Mouse (Mus musculus) CH12.LX (cell line): ENCODE data around the gene Aoc3. TPM values are rescaled to one million over a fixed set of nuclear protein-coding genes. Genes with fewer than 3 reads are reported as not detected.
A peak's percentile ranks its signal among the peaks of the same experiment; 100 is the strongest.

Experiments used
- DNase-seq: peaks from one replicate; pipeline ENCODE4 v3.0.0-alpha.2; 2013; ENCODE audit errors: extremely low read depth
- H3K27ac ChIP-seq: 2 replicates; pipeline ENCODE4 v1.5.1; 2012; ENCODE audit warnings: low read depth, mild to moderate bottlenecking, control low read depth, moderate library complexity; ENCODE audit not compliant: insufficient read depth
- H3K27me3 ChIP-seq: replicated peaks from 2 replicates; pipeline ENCODE3; 2012; ENCODE audit warnings: inconsistent platforms
- H3K36me3 ChIP-seq, 2 experiments: replicated peaks in 1 of 2; 2 replicates each; pipeline versions ENCODE3 to v1.6.1; 2012; ENCODE audit warnings: inconsistent platforms in 1 of 2, low read length in 1 of 2, mild to moderate bottlenecking in 1 of 2, mixed read lengths in 1 of 2, moderate library complexity in 1 of 2; ENCODE audit not compliant: control insufficient read depth in 1 of 2, insufficient read depth in 1 of 2
- H3K4me1 ChIP-seq, 2 experiments: 2 replicates each; pipeline ENCODE4 v1.6.1; 2012; ENCODE audit warnings: inconsistent platforms in 1 of 2, moderate library complexity in 1 of 2; ENCODE audit not compliant: insufficient read depth in 2 of 2, control insufficient read depth in 1 of 2
- H3K4me2 ChIP-seq: 2 replicates; pipeline ENCODE4 v1.6.1; 2012; ENCODE audit warnings: low read depth, mild to moderate bottlenecking, control low read depth; ENCODE audit not compliant: poor library complexity, insufficient read depth, severe bottlenecking
- H3K4me3 ChIP-seq, 3 experiments: fragments of 150-350 bp in 1 of 3; sonication (generic) in 1 of 3; replicated peaks in 1 of 3; 2 replicates each; pipeline versions ENCODE3 to v1.5.1; 2011 to 2012; ENCODE audit warnings: low read depth in 2 of 3, low read length in 2 of 3, mild to moderate bottlenecking in 2 of 3, moderate library complexity in 2 of 3, control low read depth in 1 of 3, improper control_type of control experiment in 1 of 3, inconsistent platforms in 1 of 3, mixed read lengths in 1 of 3; ENCODE audit not compliant: poor library complexity in 1 of 3
- H3K79me2 ChIP-seq: replicated peaks from 2 replicates; pipeline ENCODE4 v1.6.1; 2012; ENCODE audit warnings: mild to moderate bottlenecking, moderate library complexity; ENCODE audit not compliant: control insufficient read depth, poor library complexity, insufficient read depth, severe bottlenecking; ENCODE audit errors: extremely low read depth
- H3K9ac ChIP-seq: 2 replicates; pipeline ENCODE4 v1.6.1; 2012; ENCODE audit warnings: low read depth, mild to moderate bottlenecking, control low read depth, moderate library complexity; ENCODE audit not compliant: insufficient read depth
- H3K9me3 ChIP-seq: replicated peaks from 2 replicates; pipeline ENCODE3; 2012; ENCODE audit warnings: low read length, inconsistent platforms, mixed read lengths
- CHD1 ChIP-seq: IDR thresholded peaks from 2 replicates; pipeline ENCODE4 v1.6.1; 2012; ENCODE audit warnings: low read depth, low read length, improper control_type of control experiment, inconsistent platforms
- CHD2 ChIP-seq: IDR thresholded peaks from 2 replicates; pipeline ENCODE4 v1.6.1; 2011; ENCODE audit warnings: low read length, improper control_type of control experiment
- CTCF ChIP-seq, 2 experiments: IDR thresholded peaks in 1 of 2; conservative IDR thresholded peaks in 1 of 2; 2 replicates each; pipeline ENCODE4 v1.5.1; 2011 to 2012; ENCODE audit warnings: low read depth in 2 of 2, low read length in 2 of 2, improper control_type of control experiment in 1 of 2, inconsistent platforms in 1 of 2, mild to moderate bottlenecking in 1 of 2, moderate library complexity in 1 of 2
- HCFC1 ChIP-seq: IDR thresholded peaks from 2 replicates; pipeline ENCODE4 v1.6.1; 2012; ENCODE audit warnings: low read depth, mild to moderate bottlenecking, inconsistent platforms, low read length, improper control_type of control experiment
- JUN ChIP-seq: IDR thresholded peaks from 2 replicates; pipeline ENCODE4 v1.6.1; 2011; ENCODE audit warnings: low read depth, mild to moderate bottlenecking, low read length, improper control_type of control experiment, moderate library complexity; ENCODE audit not compliant: insufficient read depth
- KAT2A ChIP-seq: IDR thresholded peaks from 2 replicates; pipeline ENCODE4 v1.6.1; 2012; ENCODE audit warnings: low read length, improper control_type of control experiment, inconsistent platforms; ENCODE audit not compliant: insufficient replicate concordance
- MXI1 ChIP-seq: IDR thresholded peaks from 2 replicates; pipeline ENCODE4 v1.6.1; 2011; ENCODE audit warnings: mild to moderate bottlenecking, low read depth, low read length, improper control_type of control experiment
- MYC ChIP-seq: IDR thresholded peaks from 2 replicates; pipeline ENCODE4 v1.6.1; 2011; ENCODE audit warnings: low read depth, mild to moderate bottlenecking, improper control_type of control experiment, low read length
- NELFE ChIP-seq: IDR thresholded peaks from 2 replicates; pipeline ENCODE4 v1.6.1; 2011; ENCODE audit warnings: low read depth, low read length, improper control_type of control experiment
- NRF1 ChIP-seq: IDR thresholded peaks from 2 replicates; pipeline ENCODE4 v1.6.1; 2014; ENCODE audit warnings: low read depth, mild to moderate bottlenecking, inconsistent platforms, low read length, improper control_type of control experiment, moderate library complexity
- PAX5 ChIP-seq: IDR thresholded peaks from 2 replicates; pipeline ENCODE4 v1.6.1; 2012; ENCODE audit warnings: low read length, inconsistent platforms, mixed read lengths
- POLR2A ChIP-seq: IDR thresholded peaks from 2 replicates; pipeline ENCODE4 v1.6.1; 2011; ENCODE audit warnings: low read depth, mild to moderate bottlenecking, improper control_type of control experiment, low read length
- RAD21 ChIP-seq: IDR thresholded peaks from 2 replicates; pipeline ENCODE4 v1.6.1; 2011; ENCODE audit warnings: low read depth, mild to moderate bottlenecking, low read length, improper control_type of control experiment, moderate library complexity
- RCOR1 ChIP-seq: conservative IDR thresholded peaks from 2 replicates; pipeline ENCODE4 v1.6.1; 2012; ENCODE audit warnings: low read depth, mild to moderate bottlenecking, inconsistent platforms, low read length, improper control_type of control experiment
- SMC3 ChIP-seq: IDR thresholded peaks from 2 replicates; pipeline ENCODE4 v1.6.1; 2011; ENCODE audit warnings: low read depth, low read length, improper control_type of control experiment
- TBP ChIP-seq: conservative IDR thresholded peaks from 2 replicates; pipeline ENCODE4 v1.6.1; 2011; ENCODE audit warnings: low read depth, low read length, improper control_type of control experiment
- TCF12 ChIP-seq: IDR thresholded peaks from 2 replicates; pipeline ENCODE4 v1.6.1; 2014; ENCODE audit warnings: low read depth, mild to moderate bottlenecking, inconsistent platforms, low read length, improper control_type of control experiment
- UBTF ChIP-seq: IDR thresholded peaks from 2 replicates; pipeline ENCODE4 v1.6.1; 2012; ENCODE audit warnings: low read depth, mild to moderate bottlenecking, inconsistent platforms, low read length, improper control_type of control experiment, moderate library complexity
- dilution Hi-C: fragments of 300-500 bp; cut with MboI; formaldehyde crosslinking; loops from 2 replicates; pipeline ENCODE4 v1.14.3; 2020; ENCODE audit warnings: low sequenced_read_pairs; ENCODE audit not compliant: extremely low pct_unique_long_range_greater_than_20kb, extremely low pct_ligation_motif_present
- in situ Hi-C: fragments of 300-500 bp; cut with MboI; formaldehyde crosslinking; loops from 3 replicates; pipeline ENCODE4 v1.14.3; 2019; ENCODE audit warnings: low sequenced_read_pairs, low pct_ligation_motif_present, low pct_unique_long_range_greater_than_20kb, mixed read lengths
- polyA plus RNA-seq: library from polyadenylated mRNA; unstranded; fragments of >175 nt; gene quantifications from 2 replicates; pipeline ENCODE4 v1.2.1, GENCODE M21; 2012; ENCODE audit warnings: low read depth; ENCODE audit not compliant: insufficient read length
- total RNA-seq, 2 experiments: library from RNA; depleted of rRNA; stranded (reverse); fragments of 300-350 nt in 1 of 2; fragments of >200 nt in 1 of 2; gene quantifications; 2 replicates each; pipeline ENCODE4 v1.2.3; 2012 to 2014

Aoc3 gene
- total and polyA plus RNA-seq, 3 experiments = 0.25 to 0.99 (median 0.28) TPM

- H3K27ac ChIP-seq = no peak overlapping the region
- peaks cover 8% of the 10 kb centered on the region for H3K9me3 ChIP-seq
- DNase-seq = peak; percentile 21
- in situ Hi-C loops (no loop called here), dilution Hi-C loops (no loop called here)
- H3K4me3 ChIP-seq = no peak overlapping the region
- TF ChIP-seq SMC3 = peak; percentile 63
- TF ChIP-seq CTCF (conservative IDR thresholded peaks at IDR 0.05 in 1 of 2, IDR thresholded peaks at IDR 0.05 in 1 of 2; ENCODE audit: low read depth in 2 of 2, low read length in 2 of 2) = peak in 1 of 2 experiments; percentile 64; a peak in 2 of 4 replicates
- peak; percentile 62 for TF ChIP-seq RAD21
- no peak for TF ChIP-seq MXI1
- H3K4me1 ChIP-seq = peaks cover 5 to 8% of the 10 kb centered on the region in 2 experiments; a peak in 3 of 4 replicates
- H3K79me2 ChIP-seq = no peaks in the 10 kb centered on the region
- H3K4me2 ChIP-seq = no peak overlapping the region
- H3K9ac ChIP-seq = no peak overlapping the region
- peaks cover 6% of the 10 kb centered on the region for H3K27me3 ChIP-seq
- no peaks in the 10 kb centered on the region for H3K36me3 ChIP-seq
These were observed 24.1 kb downstream of the Aoc3 start for GRCm38 (mm10) chr11:101354438-101355010.

GRCm38 (mm10) chr11:101355916-101356315 is 25.5 kb downstream of the Aoc3 start:
- no peak overlapping the region for H3K27ac ChIP-seq
- TF ChIP-seq HCFC1 (no peak), TBP (no peak), KAT2A (no peak), POLR2A (no peak), MYC (no peak), JUN (no peak)
- TF ChIP-seq, all 38 proteins: peak for 0
- Histone ChIP-seq H3K4me3 (no peak overlapping the region), H3K4me2 (no peak overlapping the region), H3K4me1 (peaks cover 9 to 20% of the 10 kb centered on the region in 2 experiments; a peak in 3 of 4 replicates), H3K79me2 (no peaks in the 10 kb centered on the region), H3K9ac (no peak overlapping the region), H3K9me3 (no peaks in the 10 kb centered on the region), H3K27me3 (peaks cover 2% of the 10 kb centered on the region), H3K36me3 (no peaks in the 10 kb centered on the region)
- dilution Hi-C loops = no loop called here
- no peak for DNase-seq
- in situ Hi-C loops = no loop called here

- TF ChIP-seq NRF1 = no peak
- TF ChIP-seq RAD21 = no peak
- TF ChIP-seq NELFE = no peak
- TF ChIP-seq MYC = no peak
- no peak for TF ChIP-seq TCF12
- no peak for TF ChIP-seq UBTF
- TF ChIP-seq PAX5 = no peak
- no peak for TF ChIP-seq CHD1
- no peak for TF ChIP-seq RCOR1
- no peak for TF ChIP-seq CHD2
- Histone ChIP-seq H3K4me2 (no peak overlapping the region), H3K27ac (no peak overlapping the region), H3K27me3 (peaks cover 2% of the 10 kb centered on the region), H3K79me2 (no peaks in the 10 kb centered on the region), H3K36me3 (no peaks in the 10 kb centered on the region), H3K9ac (no peak overlapping the region), H3K4me1 (peaks cover 4 to 14% of the 10 kb centered on the region in 2 experiments; a peak in 3 of 4 replicates), H3K4me3 (no peak overlapping the region), H3K9me3 (no peaks in the 10 kb centered on the region)
- in situ Hi-C loops = no loop called here
- dilution Hi-C loops = no loop called here
- DNase-seq = no peak
These were observed 27.2 kb downstream of the Aoc3 start for GRCm38 (mm10) chr11:101357505-101358182.
